Mouse (Mus musculus) limb, embryonic 14.5 days (tissue): ENCODE measurements around the gene Rassf1. TPM values are rescaled to one million over a fixed set of nuclear protein-coding genes. Genes with fewer than 3 reads are reported as not detected.

Source experiments
- ATAC-seq: fragments of 200-750 bp; cut with Nextera tagmentation; 2 replicates; pipeline ENCODE4 v1.8.0; 2017; ENCODE audit warnings: low read depth, moderate number of reproducible peaks, moderate TSS enrichment; ENCODE audit not compliant: low FRiP score
- DNase-seq: peaks from one replicate; pipeline ENCODE4 v3.0.0-alpha.2; 2015; ENCODE audit warnings: low spot score
- H3K27ac ChIP-seq: fragments of 300-500 bp; sonication (generic); replicated peaks from 2 replicates; pipeline ENCODE4 v1.5.1; 2014; ENCODE audit warnings: low read depth, mild to moderate bottlenecking, low read length, moderate library complexity, mixed read lengths
- H3K27me3 ChIP-seq: fragments of 300-500 bp; sonication (generic); 2 replicates; pipeline ENCODE4 v1.6.1; 2014; ENCODE audit warnings: low read length, mixed read lengths; ENCODE audit not compliant: control insufficient read depth, insufficient read depth
- H3K36me3 ChIP-seq: fragments of 300-500 bp; sonication (generic); 2 replicates; pipeline ENCODE4 v1.6.1; 2014; ENCODE audit warnings: mild to moderate bottlenecking, low read length, moderate library complexity, mixed read lengths; ENCODE audit not compliant: control insufficient read depth, insufficient read depth
- H3K4me1 ChIP-seq: fragments of 300-500 bp; sonication (generic); 2 replicates; pipeline ENCODE4 v1.6.1; 2014; ENCODE audit warnings: antibody characterized with exemption, low read length, mixed read lengths; ENCODE audit not compliant: control insufficient read depth, insufficient read depth
- H3K4me2 ChIP-seq: fragments of 300-500 bp; sonication (generic); replicated peaks from 2 replicates; pipeline ENCODE4 v1.6.1; 2014; ENCODE audit warnings: low read depth, mild to moderate bottlenecking, low read length, moderate library complexity; ENCODE audit not compliant: severe bottlenecking
- H3K4me3 ChIP-seq: fragments of 300-500 bp; sonication (generic); replicated peaks from 2 replicates; pipeline ENCODE4 v1.5.1; 2014; ENCODE audit warnings: low read length
- H3K9ac ChIP-seq: fragments of 300-500 bp; sonication (generic); 2 replicates; pipeline ENCODE4 v1.6.1; 2014; ENCODE audit warnings: mild to moderate bottlenecking, low read depth, low read length, moderate library complexity; ENCODE audit not compliant: severe bottlenecking
- H3K9me3 ChIP-seq: fragments of 300-500 bp; sonication (generic); 2 replicates; pipeline ENCODE4 v1.6.1; 2016; ENCODE audit warnings: low read length; ENCODE audit not compliant: control insufficient read depth
- POLR2A ChIP-seq: fragments of 200-500 bp; IDR thresholded peaks from 2 replicates; pipeline ENCODE4 v1.8.0; 2012; ENCODE audit warnings: inconsistent platforms, mild to moderate bottlenecking, moderate library complexity, borderline replicate concordance; ENCODE audit not compliant: insufficient read depth, insufficient read length; ENCODE audit errors: extremely low read depth
- WGBS: fragments of 180-500 bp; shearing (Covaris S2); extraction: QIAGEN DNeasy Blood & Tissue Kit; methylation state at CpG from one replicate; pipeline ENCODE4 v1.1.7; 2014; 5-methylcytosine and 5-hydroxymethylcytosine counted together
- polyA plus RNA-seq, 2 experiments: library from polyadenylated mRNA; depleted of rRNA in 1 of 2; stranded (reverse) in 1 of 2; unstranded in 1 of 2; fragments of >200 nt; fragmentation: Nextera tagmentation in 1 of 2; extraction: Ambion mirVana in 1 of 2; gene quantifications; 2 replicates each; pipeline versions ENCODE4 v1.2.1 to v1.2.3; 2012 to 2014

Gene Rassf1
- polyA plus RNA-seq, 2 experiments = 67.6 to 74.7 TPM

GRCm38 (mm10) chr9:107596619-107597569, 45.5 kb downstream of the Rassf1 start:
- H3K9ac ChIP-seq = no peak overlapping the region
- peaks cover 32% of the 10 kb centered on the region for H3K36me3 ChIP-seq
- no peaks in the 10 kb centered on the region for H3K9me3 ChIP-seq
- no peaks in the 10 kb centered on the region for H3K27me3 ChIP-seq
- no peak for DNase-seq
- H3K4me2 ChIP-seq = no peak overlapping the region
- no peak overlapping the region for H3K27ac ChIP-seq
- no peak for TF ChIP-seq POLR2A
- 89% methylated on average over 11 of the region's 11 CpGs for WGBS
- H3K4me1 ChIP-seq = no peaks in the 10 kb centered on the region
- no peak overlapping the region for H3K4me3 ChIP-seq
- ATAC-seq = no peak

GRCm38 (mm10) chr9:107598385-107598784, 47.0 kb downstream of the Rassf1 start:
- Histone ChIP-seq H3K36me3 (peaks cover 18% of the 10 kb centered on the region), H3K4me2 (no peak overlapping the region), H3K9me3 (no peaks in the 10 kb centered on the region), H3K9ac (no peak overlapping the region), H3K4me3 (no peak overlapping the region), H3K27me3 (no peaks in the 10 kb centered on the region), H3K4me1 (peaks cover 6% of the 10 kb centered on the region; the same call in 1 of the 2 replicates), H3K27ac (no peak overlapping the region)
- 83% methylated on average over 5 of the region's 5 CpGs for WGBS
- DNase-seq (no peak), ATAC-seq (no peak)
- TF ChIP-seq POLR2A = no peak

DNA sequence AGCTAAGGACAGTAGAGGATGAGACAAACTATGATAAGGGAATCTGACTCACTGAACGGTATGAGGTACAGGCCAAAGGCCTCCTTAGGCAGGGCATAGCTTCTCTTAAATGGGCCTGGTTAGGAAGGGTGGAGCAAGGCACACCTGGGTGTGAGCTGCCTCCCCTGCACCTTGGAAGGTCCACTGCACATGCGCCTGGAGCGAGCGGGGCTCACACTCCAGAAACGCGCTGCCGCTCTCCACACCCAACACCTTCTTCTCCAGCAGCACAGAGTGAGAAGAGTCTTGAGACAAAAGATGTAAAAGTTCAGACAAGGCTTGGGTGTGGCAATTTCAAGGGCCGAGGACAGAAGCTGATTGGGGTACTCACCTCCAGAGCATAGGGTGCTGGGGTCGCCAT, 48.1 kb downstream of the Rassf1 start:
- Histone ChIP-seq H3K27ac (no peak overlapping the region), H3K36me3 (peaks cover 7% of the 10 kb centered on the region), H3K4me3 (no peak overlapping the region), H3K4me1 (peaks cover 10% of the 10 kb centered on the region), H3K9me3 (no peaks in the 10 kb centered on the region), H3K27me3 (no peaks in the 10 kb centered on the region), H3K9ac (no peak overlapping the region), H3K4me2 (no peak overlapping the region)
- no peak for TF ChIP-seq POLR2A
- WGBS = 90% methylated on average over 9 of the region's 9 CpGs
- ATAC-seq (no peak), DNase-seq (no peak)

DNA sequence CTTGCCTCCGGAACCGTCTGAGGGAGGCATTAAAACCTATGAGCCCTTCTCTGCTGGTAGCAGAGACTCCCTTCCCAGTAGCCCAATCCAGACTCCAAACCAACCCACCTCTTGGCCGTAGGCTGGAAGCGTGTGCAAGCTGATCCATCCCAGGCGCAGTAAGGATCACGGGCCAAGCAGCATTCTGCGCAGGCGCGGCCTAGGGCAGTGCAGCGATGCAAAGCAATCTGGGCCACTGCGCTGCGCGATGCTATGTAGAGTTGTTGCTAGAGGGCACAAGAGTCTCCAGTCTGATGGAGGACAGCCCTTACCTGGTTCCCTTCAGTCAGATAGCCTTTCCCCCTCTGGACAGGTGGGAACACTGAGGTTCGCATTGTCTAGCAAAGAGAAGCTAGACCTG, 48.5 kb downstream of the Rassf1 start:
- H3K4me1 ChIP-seq = peaks cover 14% of the 10 kb centered on the region
- 59% methylated on average over 14 of the region's 14 CpGs for whole genome bisulfite sequencing
- H3K4me3 ChIP-seq = no peak overlapping the region
- no peaks in the 10 kb centered on the region for H3K27me3 ChIP-seq
- H3K9ac ChIP-seq = no peak overlapping the region
- DNase-seq (no peak), ATAC-seq (no peak)
- no peak for TF ChIP-seq POLR2A
- peaks cover 3% of the 10 kb centered on the region; the same call in 1 of the 2 replicates for H3K36me3 ChIP-seq
- H3K27ac ChIP-seq = no peak overlapping the region
- no peak overlapping the region for H3K4me2 ChIP-seq
- no peaks in the 10 kb centered on the region for H3K9me3 ChIP-seq

DNA sequence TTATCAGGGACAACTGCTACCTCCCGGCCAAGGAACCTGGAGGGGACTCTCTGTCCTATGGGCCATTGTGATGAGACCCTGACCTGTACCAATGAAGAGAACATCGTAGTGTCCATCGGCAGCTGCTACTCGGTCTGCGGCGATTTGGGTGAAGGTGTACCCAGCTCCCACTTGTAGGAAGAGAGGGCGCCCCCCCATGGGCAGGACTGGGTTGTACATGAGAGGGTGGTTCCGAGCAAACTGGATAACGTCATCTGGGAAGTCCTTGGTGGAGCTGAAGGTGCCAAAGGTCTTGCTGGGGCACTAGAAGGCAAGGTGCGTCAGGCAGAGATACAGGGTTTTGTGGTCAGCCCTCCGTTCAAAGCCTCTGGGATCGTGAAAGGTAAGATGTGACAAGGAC, 49.4 kb downstream of the Rassf1 start:
- DNase-seq (no peak), ATAC-seq (no peak)
- Histone ChIP-seq H3K4me1 (peaks cover 23% of the 10 kb centered on the region), H3K9me3 (no peaks in the 10 kb centered on the region), H3K4me2 (no peak overlapping the region), H3K27me3 (no peaks in the 10 kb centered on the region), H3K4me3 (no peak overlapping the region), H3K27ac (no peak overlapping the region), H3K36me3 (no peaks in the 10 kb centered on the region), H3K9ac (no peak overlapping the region)
- TF ChIP-seq POLR2A = no peak
- 84% methylated on average over 12 of the region's 12 CpGs for WGBS
